Mouse (Mus musculus): ENCODE data around the gene Hoxa9. TPM values are rescaled to one million over a fixed set of nuclear protein-coding genes. Genes with fewer than 3 reads are reported as not detected.

Gene Hoxa9
- polyA plus RNA-seq, 1 experiment from 2014 or later, result 3.0 TPM

DNA sequence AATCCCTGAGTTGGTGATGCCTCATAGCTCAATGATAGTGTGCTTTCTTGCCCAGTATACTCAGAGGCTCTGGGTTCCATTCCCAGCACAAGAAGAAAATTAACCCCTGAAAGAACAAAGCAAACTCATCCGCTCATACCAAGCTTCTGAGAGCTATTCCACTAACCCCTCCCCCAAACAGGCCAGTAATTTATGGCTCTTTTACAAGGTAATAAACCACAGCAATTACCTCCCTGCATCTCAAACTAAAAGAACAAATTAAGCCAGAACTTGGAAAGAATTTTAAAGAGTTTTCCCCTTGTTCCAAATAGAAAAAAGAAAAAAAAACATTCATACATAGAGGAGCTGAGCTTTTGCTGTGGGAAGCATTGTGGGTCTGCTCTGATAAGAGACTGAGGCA lies 48.1 kb downstream of the Hoxa9 start:
- Histone ChIP-seq H3K9me3 (ENCODE audit: control insufficient read depth) (no peaks in the 10 kb centered on the region), H3K27me3 (replicated peaks; ENCODE audit: control insufficient read depth, insufficient read depth, low read length) (peaks cover 11% of the 10 kb centered on the region; the same call in 1 of the 2 replicates), H3K27ac (ENCODE audit: low read depth, low read length) (no peak overlapping the region), H3K4me3 (ENCODE audit: low read depth, low read length) (0 out of 2 replicates have a peak overlapping the region, but pooled peaks have one; percentile 13), H3K4me2 (replicated peaks; ENCODE audit: low read depth) (0 out of 2 replicates have a peak overlapping the region, but pooled peaks have one; percentile 51), H3K36me3 (ENCODE audit: control insufficient read depth, insufficient read depth) (no peaks in the 10 kb centered on the region), H3K4me1 (replicated peaks; ENCODE audit: control insufficient read depth, insufficient read depth, low read length) (0 out of 2 replicates have a peak, but pooled peaks cover 3% of the 10 kb centered on the region), H3K9ac (ENCODE audit: low read depth, low read length) (no peak overlapping the region)
- 15% methylated on average over 1 of the region's 1 CpGs for WGBS
- TF ChIP-seq CTCF (IDR thresholded peaks at IDR 0.05; ENCODE audit: low read depth), result no peak
- no peak for ATAC-seq

DNA sequence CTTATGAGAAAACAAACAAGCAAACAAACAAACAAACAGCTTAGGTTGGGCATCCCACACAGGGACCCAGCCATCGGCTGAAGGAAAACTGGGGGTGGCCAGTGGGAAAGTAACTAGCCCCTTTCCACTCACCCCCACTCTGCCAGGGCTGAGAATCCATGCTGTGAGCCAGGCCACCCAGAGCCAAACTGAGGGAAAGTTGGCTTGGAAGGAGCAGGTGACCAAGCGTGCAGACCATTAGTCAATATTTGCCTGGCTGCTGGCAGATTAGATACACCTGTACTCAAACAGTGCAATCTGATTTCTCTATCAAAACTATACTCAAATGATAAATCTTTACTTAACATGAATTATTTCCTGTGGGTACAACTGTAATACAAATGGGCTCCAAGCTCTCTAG lies 48.9 kb downstream of the Hoxa9 start:
- WGBS, result 36% methylated on average over 2 of the region's 2 CpGs
- Histone ChIP-seq H3K27ac (ENCODE audit: low read depth, low read length) (no peak overlapping the region), H3K9me3 (ENCODE audit: control insufficient read depth) (no peaks in the 10 kb centered on the region), H3K4me1 (replicated peaks; ENCODE audit: control insufficient read depth, insufficient read depth, low read length) (0 out of 2 replicates have a peak, but pooled peaks cover 3% of the 10 kb centered on the region), H3K36me3 (ENCODE audit: control insufficient read depth, insufficient read depth) (no peaks in the 10 kb centered on the region), H3K27me3 (replicated peaks; ENCODE audit: control insufficient read depth, insufficient read depth, low read length) (peaks cover 16% of the 10 kb centered on the region; the same call in 1 of the 2 replicates), H3K4me2 (replicated peaks; ENCODE audit: low read depth) (no peak overlapping the region), H3K9ac (ENCODE audit: low read depth, low read length) (no peak overlapping the region), H3K4me3 (ENCODE audit: low read depth, low read length) (no peak overlapping the region)
- no peak for ATAC-seq
- no peak for TF ChIP-seq CTCF (IDR thresholded peaks at IDR 0.05; ENCODE audit: low read depth)

DNA sequence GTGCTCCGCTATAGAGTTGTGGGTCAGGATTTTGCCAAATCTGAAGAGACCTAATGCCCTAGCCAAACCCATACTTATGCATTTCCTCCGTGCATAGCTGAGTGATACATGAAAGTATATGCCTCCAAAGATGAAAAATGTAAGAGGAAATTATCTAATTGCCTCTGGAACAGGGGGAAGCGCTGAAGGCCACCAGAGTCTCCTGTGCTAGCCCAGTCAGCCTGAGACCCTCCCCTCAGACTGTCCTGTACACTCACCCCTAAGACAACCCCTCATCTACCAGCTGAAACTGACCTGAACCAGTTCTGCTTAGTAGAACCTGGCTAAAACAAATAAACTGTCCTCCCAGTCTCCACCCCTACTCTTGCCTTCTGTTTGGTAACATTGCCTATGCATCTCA lies 50.2 kb downstream of the Hoxa9 start:
- Histone ChIP-seq H3K27me3 (replicated peaks; ENCODE audit: control insufficient read depth, insufficient read depth, low read length) (peaks cover 12% of the 10 kb centered on the region; the same call in 1 of the 2 replicates), H3K27ac (ENCODE audit: low read depth, low read length) (0 out of 2 replicates have a peak overlapping the region, but pooled peaks have one; percentile 58), H3K36me3 (ENCODE audit: control insufficient read depth, insufficient read depth) (no peaks in the 10 kb centered on the region), H3K4me2 (replicated peaks; ENCODE audit: low read depth) (peak overlapping the region; percentile 76), H3K9me3 (ENCODE audit: control insufficient read depth) (no peaks in the 10 kb centered on the region), H3K4me1 (replicated peaks; ENCODE audit: control insufficient read depth, insufficient read depth, low read length) (0 out of 2 replicates have a peak, but pooled peaks cover 3% of the 10 kb centered on the region), H3K9ac (ENCODE audit: low read depth, low read length) (no peak overlapping the region), H3K4me3 (ENCODE audit: low read depth, low read length) (peak overlapping the region; percentile 61; the same call in 1 of the 2 replicates)
- WGBS, result 58% methylated on average over 3 of the region's 3 CpGs
- TF ChIP-seq CTCF (IDR thresholded peaks at IDR 0.05; ENCODE audit: low read depth), result no peak
- ATAC-seq, result no peak

DNA sequence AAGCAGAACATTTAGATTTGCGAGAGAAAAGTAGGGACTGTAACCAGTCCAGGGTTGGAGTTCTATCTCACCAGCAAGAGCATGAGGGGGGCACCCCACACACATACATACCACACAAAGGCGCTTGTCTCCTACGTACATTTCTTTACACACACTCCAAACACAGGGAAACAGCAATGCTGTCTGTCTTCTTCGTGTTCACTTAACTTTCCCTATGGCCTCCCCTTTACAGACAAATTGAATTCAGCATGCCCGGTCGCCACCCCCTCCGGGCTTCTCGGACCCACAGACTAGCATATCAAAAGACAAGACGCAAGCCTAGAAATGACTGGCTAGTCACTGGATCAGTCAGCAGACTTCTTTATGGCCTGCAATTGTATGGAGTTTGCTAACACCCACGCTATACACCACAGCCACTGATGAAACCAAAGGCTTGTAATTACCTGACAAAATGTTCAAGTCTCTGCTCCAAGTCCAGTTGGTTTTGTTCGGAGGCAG lies 50.6 kb downstream of the Hoxa9 start:
- Histone ChIP-seq H3K9ac (ENCODE audit: low read depth, low read length) (peak overlapping the region; percentile 61; the same call in 1 of the 2 replicates), H3K27me3 (replicated peaks; ENCODE audit: control insufficient read depth, insufficient read depth, low read length) (peaks cover 12% of the 10 kb centered on the region; the same call in 1 of the 2 replicates), H3K4me1 (replicated peaks; ENCODE audit: control insufficient read depth, insufficient read depth, low read length) (0 out of 2 replicates have a peak, but pooled peaks cover 3% of the 10 kb centered on the region), H3K4me3 (ENCODE audit: low read depth, low read length) (peak overlapping the region; percentile 61), H3K36me3 (ENCODE audit: control insufficient read depth, insufficient read depth) (no peaks in the 10 kb centered on the region), H3K4me2 (replicated peaks; ENCODE audit: low read depth) (peak overlapping the region; percentile 76), H3K9me3 (ENCODE audit: control insufficient read depth) (no peaks in the 10 kb centered on the region), H3K27ac (ENCODE audit: low read depth, low read length) (peak overlapping the region; percentile 58; the same call in 1 of the 2 replicates)
- no peak for ATAC-seq
- no peak for TF ChIP-seq CTCF (IDR thresholded peaks at IDR 0.05; ENCODE audit: low read depth)
- 54% methylated on average over 11 of the region's 11 CpGs for WGBS

DNA sequence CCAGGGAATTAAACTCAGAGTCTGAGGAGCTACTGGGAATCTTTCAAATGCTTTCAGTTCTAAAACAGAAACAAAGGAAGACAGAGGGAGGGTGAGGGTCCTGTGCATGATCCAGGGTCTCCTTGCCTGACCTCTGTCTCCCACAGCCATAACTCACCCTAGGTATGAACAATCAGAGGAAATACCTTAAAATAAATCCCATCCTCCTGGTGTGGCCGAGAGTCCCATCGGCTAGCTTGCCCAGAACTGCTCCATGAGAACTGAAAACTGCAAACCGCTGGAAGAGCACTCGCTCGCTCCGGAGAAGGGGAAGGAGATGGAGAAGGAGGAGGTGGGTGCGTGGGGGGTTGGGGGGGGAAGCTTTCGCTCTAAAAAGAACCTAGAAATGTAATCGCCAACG lies 51.2 kb downstream of the Hoxa9 start:
- peak overlapping the region; percentile 61 for H3K4me3 ChIP-seq (ENCODE audit: low read depth, low read length)
- peak overlapping the region; percentile 61; the same call in 1 of the 2 replicates for H3K9ac ChIP-seq (ENCODE audit: low read depth, low read length)
- peak overlapping the region; percentile 76 for H3K4me2 ChIP-seq (replicated peaks; ENCODE audit: low read depth)
- WGBS, result 43% methylated on average over 10 of the region's 10 CpGs
- H3K27me3 ChIP-seq (replicated peaks; ENCODE audit: control insufficient read depth, insufficient read depth, low read length), result peaks cover 15% of the 10 kb centered on the region; the same call in 1 of the 2 replicates
- no peak for ATAC-seq
- no peaks in the 10 kb centered on the region for H3K9me3 ChIP-seq (ENCODE audit: control insufficient read depth)
- no peak for TF ChIP-seq CTCF (IDR thresholded peaks at IDR 0.05; ENCODE audit: low read depth)
- H3K36me3 ChIP-seq (ENCODE audit: control insufficient read depth, insufficient read depth), result no peaks in the 10 kb centered on the region
- H3K27ac ChIP-seq (ENCODE audit: low read depth, low read length), result peak overlapping the region; percentile 58
- 0 out of 2 replicates have a peak, but pooled peaks cover 3% of the 10 kb centered on the region for H3K4me1 ChIP-seq (replicated peaks; ENCODE audit: control insufficient read depth, insufficient read depth, low read length)

DNA sequence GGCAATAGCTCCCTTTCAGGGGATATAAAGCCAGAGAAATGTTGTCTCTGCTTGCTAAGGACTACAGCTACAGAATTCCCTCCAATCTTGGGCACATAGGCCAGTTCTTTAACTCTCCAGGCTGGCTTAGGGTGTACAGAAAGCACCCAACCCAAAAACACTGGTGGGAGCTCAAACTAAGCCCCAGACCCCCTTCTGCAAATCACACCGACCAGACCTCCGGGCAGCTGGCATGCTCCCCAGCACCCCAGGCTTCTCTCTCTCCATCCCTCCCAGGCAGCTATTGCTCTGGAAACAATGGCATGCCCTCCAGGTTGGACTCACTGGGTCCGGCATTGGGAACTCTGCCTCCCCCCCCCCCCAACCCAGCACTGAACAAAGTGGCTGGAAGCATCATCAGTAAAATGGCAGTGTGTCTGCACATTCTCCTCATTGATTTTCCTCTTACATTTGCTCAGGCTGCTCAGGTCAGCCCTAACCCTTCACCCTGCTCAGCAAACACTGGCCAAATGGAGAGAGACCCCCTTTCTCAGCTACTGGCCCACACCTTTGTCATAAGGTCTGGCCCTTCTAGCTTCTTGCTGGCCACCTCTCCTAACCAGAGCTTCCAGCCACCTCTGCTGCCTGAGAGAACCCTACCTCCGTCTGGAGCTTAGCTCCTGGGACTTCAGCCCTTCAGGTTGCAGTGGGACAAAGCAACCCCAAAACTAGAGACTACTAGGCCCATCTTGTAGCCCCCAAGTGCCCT lies 51.8 kb downstream of the Hoxa9 start:
- WGBS, result 49% methylated on average over 4 of the region's 4 CpGs
- Histone ChIP-seq H3K9ac (ENCODE audit: low read depth, low read length) (peak overlapping the region; percentile 61), H3K36me3 (ENCODE audit: control insufficient read depth, insufficient read depth) (no peaks in the 10 kb centered on the region), H3K4me3 (ENCODE audit: low read depth, low read length) (peak overlapping the region; percentile 61), H3K27ac (ENCODE audit: low read depth, low read length) (peak overlapping the region; percentile 58), H3K4me2 (replicated peaks; ENCODE audit: low read depth) (peak overlapping the region; percentile 76), H3K27me3 (replicated peaks; ENCODE audit: control insufficient read depth, insufficient read depth, low read length) (peaks cover 15% of the 10 kb centered on the region; the same call in 1 of the 2 replicates), H3K9me3 (ENCODE audit: control insufficient read depth) (no peaks in the 10 kb centered on the region), H3K4me1 (replicated peaks; ENCODE audit: control insufficient read depth, insufficient read depth, low read length) (no peaks in the 10 kb centered on the region)
- no peak for TF ChIP-seq CTCF (IDR thresholded peaks at IDR 0.05; ENCODE audit: low read depth)
- ATAC-seq, result no peak

Measured in intestine, postnatal 0 days (tissue).